Mouse (Mus musculus) embryo, embryonic 11.5 days (tissue): ENCODE data around the gene Myo9b.
"Not testable (repeated sequence)": the region's sequence is repeated elsewhere in the genome, so short reads cannot be mapped to it uniquely, and the experiment has no call there.

ENCODE experiments used
- DNase-seq: peaks from one replicate; pipeline ENCODE4 v3.0.0-alpha.2; 2012; ENCODE audit warnings: low read depth, low spot score

Gene Myo9b

GRCm38 (mm10) chr8:71272286-71273150 is at the start of gene Myo9b, which contains the start of gene Haus8:
TSS of gene Myo9b (plus strand) at chr8:71272714.
TSS of gene Haus8 (minus strand) at chr8:71272934.
- peak; percentile 96 for DNase-seq

GRCm38 (mm10) chr8:71224560-71224959 is 48.0 kb upstream of the Myo9b start:
- DNase-seq: no peak

- DNase-seq: no peak
Measured at GRCm38 (mm10) chr8:71242757-71243156, 29.8 kb upstream of the Myo9b start.

GRCm38 (mm10) chr8:71248203-71248602 is 24.3 kb upstream of the Myo9b start:
- no peak for DNase-seq

- DNase-seq: no peak
Measured at GRCm38 (mm10) chr8:71256545-71257232, 15.8 kb upstream of the Myo9b start.

DNA sequence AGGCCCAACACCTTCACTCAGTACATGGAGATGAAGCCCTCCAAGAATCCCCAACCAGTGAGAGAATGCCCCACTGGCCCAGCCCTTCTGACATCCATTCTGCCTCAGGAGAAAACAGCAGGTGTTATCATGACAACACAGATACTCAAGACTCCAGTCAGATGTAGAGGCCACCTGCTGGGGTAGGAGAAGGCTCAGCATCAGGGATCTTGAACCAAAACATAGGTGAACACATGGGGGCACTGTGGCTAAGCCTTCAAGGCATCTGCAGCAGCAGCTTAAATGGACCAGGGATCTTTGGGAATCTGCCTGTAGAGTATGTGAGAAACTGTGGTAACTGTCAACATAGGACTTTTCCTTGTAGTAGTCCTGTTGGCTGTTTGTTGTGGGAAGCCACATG is 11.3 kb upstream of the Myo9b start:
- no peak for DNase-seq

DNA sequence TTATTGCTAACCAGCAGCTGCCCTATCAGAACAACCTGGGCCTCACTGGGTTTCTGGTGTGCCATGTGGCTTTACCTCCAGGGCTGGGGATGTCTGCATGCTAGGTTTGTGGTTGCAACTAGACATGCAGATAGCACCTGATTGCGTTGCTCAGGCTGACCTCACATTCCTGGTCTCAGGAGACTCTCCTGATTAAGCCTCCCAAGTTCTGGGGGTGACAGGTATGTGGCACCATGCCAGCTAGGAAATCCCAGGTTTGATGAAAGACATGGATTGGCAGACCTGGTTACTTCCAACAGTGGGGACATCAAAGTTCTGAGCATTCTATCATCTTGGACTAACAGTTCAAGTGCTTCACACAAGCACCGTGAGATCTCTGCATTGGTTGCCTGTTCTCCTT is 4.8 kb upstream of the Myo9b start:
- no peak for DNase-seq

- not testable (repeated sequence) for DNase-seq
Measured at GRCm38 (mm10) chr8:71268286-71268685, 4.2 kb upstream of the Myo9b start.

GRCm38 (mm10) chr8:71271630-71272029 is 884 bp upstream of the Myo9b start:
- DNase-seq: no peak

DNA sequence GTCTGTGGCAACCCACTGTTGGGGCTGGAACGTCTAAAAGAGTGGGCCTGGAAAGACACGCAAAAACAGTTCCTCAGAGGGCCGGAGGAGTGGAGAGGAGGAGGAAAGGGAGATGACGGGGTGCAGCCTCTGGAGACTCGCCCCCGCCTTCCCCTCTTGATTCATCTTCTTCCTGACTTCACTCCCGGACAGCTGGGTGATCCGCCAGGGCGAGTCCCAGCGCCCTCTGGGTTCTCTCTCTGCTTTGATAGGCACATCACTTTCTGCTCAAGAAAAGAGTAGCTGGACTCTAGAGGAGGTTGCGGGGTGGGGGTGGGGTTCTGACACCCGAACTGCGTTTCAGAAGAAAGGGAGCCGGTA is 617 bp downstream of the Myo9b start:
- DNase-seq: peak; percentile 17

DNA sequence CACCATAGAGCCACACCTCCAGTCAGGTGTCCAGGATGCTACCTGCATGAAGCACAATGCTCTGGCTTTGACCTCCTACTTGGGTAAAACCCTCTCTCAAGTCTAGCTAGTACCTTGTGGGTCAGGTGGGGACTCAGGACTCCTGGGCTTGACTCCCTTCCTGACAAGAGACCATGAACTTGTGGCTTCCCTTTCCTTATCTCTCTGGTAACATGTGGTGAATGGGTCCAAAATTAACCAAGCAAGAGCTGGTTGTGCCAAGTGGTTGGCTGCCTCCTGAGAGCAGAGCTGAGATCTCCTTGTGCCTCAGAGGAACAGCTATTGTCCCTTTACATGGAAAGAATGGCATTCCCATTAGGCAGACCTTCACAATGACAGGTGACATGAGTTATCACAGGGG is 2.0 kb downstream of the Myo9b start:
- no peak for DNase-seq

DNA sequence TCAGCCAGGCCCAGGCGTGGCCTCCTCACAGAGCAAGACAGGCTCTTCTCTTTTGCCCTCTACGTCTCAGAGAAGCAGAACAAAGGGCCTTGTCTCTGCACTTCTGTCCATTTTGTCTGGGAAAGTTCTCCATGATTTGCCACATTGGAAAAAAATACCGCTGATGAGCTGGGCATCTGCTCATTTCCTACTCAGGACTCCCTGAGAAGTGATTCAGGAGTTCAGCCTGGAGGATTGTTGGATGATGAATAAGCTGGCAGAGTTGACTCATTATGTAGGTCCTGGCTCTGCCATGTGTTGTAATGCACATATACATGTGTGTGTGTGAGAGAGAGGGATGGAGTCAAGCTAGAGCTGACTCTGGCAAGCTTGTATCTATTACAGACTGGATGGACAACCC is 3.7 kb downstream of the Myo9b start:
- DNase-seq: no peak

- not testable (repeated sequence) for DNase-seq
Measured at GRCm38 (mm10) chr8:71279409-71279808, 6.9 kb downstream of the Myo9b start.

GRCm38 (mm10) chr8:71281731-71282130 is 9.2 kb downstream of the Myo9b start:
- not testable (repeated sequence) for DNase-seq

- no peak for DNase-seq
Measured at GRCm38 (mm10) chr8:71282621-71283020, 10.1 kb downstream of the Myo9b start.

DNA sequence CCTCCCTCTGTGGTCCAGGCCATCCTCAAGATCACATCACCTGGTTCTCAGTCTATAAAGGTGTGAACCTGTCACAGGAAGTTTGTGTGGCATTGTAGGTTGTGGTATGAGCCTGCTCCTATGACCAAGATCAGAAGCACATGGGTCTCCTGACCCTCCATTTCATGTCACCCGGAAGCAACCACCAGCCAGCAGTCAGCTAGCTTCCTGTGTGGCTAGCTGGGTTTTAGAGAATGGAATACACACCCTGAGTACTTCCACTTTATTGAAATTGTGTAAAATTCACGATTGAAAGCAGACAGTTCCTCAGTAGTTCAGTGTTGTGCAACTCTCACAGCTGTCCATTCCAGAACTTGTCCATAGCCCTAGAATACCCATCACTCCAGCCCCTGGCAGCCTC is 13.7 kb downstream of the Myo9b start:
- not testable (repeated sequence) for DNase-seq

- DNase-seq: no peak
Measured at GRCm38 (mm10) chr8:71288441-71288949, 16.0 kb downstream of the Myo9b start.

DNA sequence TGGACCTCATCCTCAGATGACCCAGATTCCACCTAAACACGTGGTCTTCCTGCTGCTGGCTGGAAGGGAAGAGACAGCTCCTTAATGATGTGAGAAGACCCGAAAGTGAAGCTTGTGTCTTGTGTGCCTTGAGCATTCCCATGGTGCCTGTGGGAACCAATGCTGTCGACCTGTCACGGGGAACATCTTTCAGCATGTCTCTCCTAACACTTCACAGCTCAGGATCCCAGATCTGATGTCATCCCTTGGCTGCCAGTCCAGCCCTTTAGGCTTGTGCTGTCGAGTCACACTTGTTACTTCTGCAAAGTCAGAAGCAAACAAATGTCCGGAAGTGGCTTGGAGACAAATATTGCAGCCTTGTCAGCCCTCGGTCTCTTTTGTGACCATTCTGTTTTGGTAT is 16.6 kb downstream of the Myo9b start:
- DNase-seq: no peak

GRCm38 (mm10) chr8:71290211-71290610 is 17.7 kb downstream of the Myo9b start:
- no peak for DNase-seq

GRCm38 (mm10) chr8:71290911-71291310 is 18.4 kb downstream of the Myo9b start:
- DNase-seq: no peak

- no peak for DNase-seq
Measured at GRCm38 (mm10) chr8:71291351-71291750, 18.8 kb downstream of the Myo9b start.

DNA sequence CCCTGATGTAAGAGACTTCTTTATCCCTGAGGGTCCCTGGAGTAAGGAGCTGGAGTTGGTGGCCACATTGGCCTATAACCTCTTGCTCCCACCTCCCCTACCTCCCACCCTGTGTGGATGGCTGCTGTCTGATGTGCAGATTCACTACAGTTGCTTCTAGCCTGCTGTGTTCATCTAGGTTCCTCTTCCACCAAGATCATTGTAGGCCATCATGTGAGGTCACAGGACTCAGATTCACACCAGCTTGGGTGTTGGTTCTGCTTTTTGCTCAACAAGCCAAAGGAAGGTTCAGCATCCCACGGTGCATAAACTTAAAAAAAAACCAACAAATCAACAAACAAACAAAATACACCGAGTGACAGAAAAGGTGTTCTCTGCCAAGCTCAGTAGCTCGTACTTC is 21.4 kb downstream of the Myo9b start:
- DNase-seq: not testable (repeated sequence)

DNA sequence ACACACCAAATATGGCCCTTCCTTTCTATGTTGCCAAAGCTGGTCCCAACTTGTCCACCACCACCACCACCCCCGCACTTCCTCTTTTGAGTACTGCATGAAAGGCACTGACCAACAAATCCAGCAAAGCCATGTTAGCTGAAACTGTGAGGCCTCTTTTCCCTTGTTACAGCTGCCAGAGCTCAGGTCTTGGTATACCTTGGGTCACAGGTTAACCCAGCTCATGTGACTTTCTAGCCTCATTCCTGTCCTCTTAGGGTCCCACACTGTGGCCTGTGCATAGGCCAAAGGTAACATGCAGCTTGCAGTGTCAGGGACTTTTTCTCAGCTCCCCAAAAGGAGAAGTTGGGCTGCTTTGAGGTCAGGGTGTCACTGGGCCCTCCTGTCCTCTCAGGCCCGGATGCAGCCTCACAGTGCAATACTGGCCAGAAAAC is 23.7 kb downstream of the Myo9b start:
- no peak for DNase-seq
